Mouse (Mus musculus) urinary bladder, postnatal 4 days (tissue): Measurements from ENCODE around the gene Lrriq4.

Experiments used
- DNase-seq, 2 experiments: peaks; one replicate each; pipeline ENCODE4 v3.0.0; 2021 to 2022; ENCODE audit warnings: low spot score in 2 of 2

The Lrriq4 gene

DNA sequence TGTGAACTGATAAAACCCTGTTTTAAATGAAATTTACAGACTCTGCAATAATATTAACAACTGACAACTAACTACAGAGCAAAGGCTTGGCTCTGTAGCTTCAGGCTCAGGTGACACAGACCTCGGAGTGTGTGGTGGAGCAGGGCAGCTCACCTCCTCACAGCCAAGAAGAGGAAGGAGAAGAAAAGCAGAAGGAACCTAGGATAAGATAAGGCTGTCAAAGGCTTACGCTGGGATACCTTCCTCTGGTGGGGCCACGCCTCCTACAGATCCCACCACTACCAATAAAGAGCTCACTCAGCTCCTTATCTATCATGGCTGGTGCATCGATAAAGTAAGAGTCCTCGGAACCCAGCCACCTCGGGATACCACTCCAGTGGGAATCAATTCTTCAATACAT is 38.9 kb downstream of the Lrriq4 start:
- DNase-seq = no peak

DNA sequence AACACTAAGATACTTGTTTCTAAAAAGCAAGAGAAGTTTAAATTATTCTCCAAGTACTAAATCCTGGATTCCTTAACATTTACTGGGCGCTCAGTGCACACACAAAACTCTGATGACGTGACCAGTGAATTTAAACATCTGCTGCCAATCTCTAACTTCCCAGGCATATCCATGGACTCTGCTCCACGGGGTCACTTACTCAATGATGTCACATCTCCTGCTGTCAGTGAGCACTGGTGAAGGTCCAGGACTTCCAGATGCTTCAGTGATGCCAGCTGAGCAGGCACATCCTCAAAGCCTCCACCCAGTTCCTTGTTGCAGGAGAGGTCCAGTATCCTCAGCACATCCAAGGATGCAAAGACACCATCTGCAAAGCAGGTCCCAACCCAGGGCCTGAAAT is 42.9 kb downstream of the Lrriq4 start:
- no peak for DNase-seq

DNA sequence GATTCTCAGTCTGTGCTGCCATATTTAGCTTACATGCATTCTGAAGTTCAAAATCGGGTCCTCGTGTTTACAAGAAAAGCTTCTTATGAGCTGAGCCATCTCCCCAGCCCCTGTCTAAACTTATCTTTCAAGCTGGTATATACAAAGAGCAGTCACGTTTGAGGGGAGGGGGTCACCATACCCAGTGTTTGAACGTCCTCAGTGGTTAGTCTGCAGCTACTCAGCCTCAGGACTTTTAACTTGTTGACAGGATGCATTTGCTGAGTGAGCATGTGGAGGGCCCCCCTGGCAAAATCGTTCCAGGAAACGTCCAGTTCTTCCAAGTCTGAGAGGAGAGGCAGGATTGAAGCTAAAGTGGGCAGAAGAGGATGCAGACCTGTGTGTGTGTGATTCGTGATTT is 46.7 kb downstream of the Lrriq4 start:
- DNase-seq = no peak

DNA sequence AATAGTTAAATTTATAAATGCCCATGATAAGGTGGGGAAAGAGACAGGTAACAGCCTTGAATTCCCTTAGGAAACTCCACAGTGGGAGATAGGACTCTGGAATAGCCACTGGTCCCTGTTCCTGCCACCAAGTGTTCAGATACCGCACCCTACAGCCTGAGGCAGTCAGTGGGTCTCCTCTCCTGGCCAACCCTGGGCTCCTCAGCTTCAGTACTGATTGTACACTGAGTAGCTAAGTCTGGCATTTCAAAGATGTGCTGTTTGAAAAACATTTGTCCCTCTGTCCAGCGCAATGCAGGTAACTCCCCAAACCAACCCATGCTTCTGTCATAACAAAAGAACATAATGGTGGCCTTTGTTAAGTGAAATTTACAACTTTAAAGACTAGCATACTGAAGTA is 51.4 kb downstream of the Lrriq4 start:
- peak in 1 of 2 experiments; percentile 14 for DNase-seq

DNA sequence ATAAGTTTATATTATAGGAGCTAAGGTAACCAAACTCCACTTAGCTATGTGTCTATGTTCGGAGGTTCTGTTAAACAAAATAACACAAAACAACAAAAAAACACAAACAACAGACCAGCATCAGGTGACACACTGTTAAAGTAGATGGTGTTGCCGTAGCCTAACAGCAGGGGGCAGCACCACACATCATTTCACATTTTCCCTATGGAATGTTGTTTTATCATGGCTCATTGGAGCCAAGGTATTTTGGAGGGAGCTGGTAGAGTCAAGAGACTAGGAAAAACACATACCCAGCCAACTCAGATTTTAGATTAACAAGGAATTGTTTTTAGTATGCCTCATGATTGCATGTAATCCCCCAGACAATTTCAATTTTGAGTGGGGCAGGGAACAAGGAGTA is 52.0 kb downstream of the Lrriq4 start:
- peak; percentile 24 to 65 for DNase-seq

DNA sequence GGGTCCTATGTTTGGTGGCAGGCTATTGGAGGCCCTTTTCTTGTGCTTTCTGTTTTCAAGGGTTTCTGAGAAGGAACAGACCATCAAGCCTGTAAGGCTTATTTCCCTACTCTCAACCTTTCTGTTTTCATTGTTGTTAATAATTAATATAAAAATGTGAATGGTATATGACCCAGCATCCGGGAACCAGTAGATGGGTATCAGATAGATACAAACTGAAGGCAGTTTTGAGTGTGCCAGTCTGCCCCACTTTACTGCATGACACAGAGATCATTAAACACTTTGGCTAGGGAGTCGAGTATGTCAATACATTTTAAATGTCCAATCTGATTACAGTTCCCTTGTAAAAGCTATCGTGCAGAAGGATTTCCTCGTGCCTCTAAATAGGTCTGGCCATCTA is 53.6 kb downstream of the Lrriq4 start:
- no peak for DNase-seq

DNA sequence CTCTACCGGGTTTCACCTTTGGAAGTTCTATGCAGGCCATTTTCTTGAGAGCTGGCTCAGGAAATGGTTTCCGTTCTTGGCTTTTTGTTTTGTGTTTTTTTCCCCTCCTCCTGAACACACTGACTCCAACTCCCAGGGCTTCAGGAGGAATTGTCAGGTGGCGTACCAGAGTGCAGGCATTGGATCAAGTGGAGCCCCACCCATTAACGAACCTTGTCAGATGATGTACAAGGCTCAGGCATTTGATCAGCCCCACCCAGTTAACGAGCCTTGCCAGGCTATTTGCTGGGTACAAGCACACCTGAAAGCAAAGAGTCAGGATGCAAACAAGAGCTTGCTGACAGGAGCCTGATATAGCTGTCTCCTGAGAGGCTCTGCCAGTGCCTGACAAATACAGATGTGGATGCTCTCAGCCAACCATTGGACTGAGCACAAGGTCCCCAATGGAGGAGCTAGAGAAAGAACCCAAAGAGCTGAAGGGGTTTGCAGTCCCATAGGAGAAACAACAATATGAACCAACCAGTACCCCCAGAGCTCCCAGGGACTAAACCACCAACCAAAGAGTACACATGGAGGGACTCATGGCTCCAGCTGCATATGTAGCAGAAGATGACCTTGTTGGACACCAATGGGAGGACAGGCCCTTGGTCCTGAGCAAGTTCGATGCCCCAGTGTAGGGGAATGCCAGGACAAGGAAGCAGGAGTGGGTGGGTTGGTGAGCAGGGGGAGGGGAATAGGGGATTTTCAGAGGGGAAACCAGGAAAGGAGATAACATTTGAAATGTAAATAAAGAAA is 55.6 kb downstream of the Lrriq4 start, which contains the start of gene Lrrc31:
Lrrc31 (minus strand) TSS at position 133 of the 795 bp plus-strand sequence.
- DNase-seq = peak in 1 of 2 experiments; percentile 57

DNA sequence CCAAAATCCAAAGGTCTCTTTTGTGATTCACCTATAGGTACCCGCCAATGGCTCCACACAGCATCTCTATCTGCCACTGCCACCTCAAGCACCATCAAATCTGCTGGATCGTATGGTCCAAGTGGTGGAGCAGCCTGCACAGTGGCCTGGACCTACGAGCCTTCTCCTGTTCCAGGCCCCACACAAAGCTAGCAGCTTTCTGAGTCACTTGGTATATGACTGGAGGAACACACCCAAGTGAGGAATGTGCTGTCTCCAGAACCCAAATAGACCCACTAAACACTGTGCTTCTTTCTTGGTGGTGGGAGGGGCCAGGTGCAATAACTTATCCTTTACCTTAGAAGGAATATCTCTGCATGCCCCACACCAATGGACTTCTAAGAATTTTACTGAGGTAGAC is 61.7 kb downstream of the Lrriq4 start:
- DNase-seq = no peak

DNA sequence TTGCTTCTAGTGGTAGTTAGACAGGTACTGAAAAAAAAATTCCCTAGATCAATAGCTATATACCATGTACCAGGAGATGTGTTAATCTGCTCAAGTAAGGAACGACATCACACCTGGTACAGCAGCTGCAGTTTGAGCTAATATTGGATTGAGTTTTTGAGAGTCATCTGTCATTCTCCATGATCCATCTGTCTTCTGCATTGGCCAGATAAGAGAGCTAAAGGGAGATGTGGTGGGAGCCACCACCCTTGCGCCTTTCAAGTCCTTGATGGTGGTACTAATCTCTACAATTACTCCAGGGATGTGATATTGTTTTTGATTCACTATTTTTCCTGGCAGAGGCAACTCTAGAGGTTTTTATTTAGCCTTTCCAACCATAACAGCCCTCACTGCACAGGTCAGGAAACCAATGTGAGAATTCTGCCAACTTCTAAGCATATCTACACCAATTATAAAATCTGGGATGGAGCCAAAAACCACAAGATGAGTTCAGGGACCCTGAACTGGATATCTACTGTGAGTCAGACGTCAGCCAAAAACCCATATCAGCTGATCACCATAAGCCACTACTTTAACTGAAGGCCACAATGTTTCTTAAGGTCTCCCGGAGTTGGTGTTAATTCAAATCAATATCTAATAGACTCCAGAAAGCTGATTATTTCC is 62.4 kb downstream of the Lrriq4 start:
- DNase-seq = no peak

DNA sequence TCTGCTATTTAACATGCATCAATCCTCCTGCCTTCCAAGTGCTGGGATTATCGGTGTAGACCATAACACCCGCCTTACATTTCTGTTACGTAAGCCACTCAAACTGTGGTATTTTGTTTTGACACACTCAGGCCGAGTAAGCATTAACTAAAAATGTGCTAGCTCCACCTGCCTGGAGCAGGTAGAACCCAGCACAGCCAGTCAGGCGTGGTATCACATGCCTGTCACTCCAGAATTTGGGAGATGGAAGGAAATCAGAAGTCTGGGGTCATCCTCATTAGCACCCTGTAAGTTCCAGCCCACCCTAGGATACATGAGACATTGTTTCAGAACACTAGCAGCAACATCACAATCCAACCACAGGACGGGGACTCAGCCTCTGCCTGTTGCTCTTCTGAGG is 65.9 kb downstream of the Lrriq4 start:
- no peak for DNase-seq

DNA sequence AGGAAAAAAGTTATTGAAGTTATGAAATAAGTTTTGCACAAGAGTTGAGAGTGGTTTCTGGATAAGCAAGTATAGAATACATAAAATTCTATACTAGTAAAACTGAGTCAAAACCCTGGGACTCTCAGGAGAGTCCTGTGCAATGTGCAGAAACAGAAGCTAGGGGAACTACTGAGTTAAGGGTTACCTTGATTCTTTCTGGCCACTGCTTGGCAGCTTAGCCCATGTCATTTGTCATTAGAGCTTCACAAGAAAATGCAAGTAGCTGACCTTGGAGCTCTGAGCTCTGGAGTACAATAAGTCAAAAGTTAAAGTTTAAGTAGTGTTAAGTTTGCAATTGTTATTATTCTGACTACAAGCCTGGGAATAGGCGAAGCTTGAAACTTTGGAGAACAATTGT is 69.0 kb downstream of the Lrriq4 start:
- DNase-seq = no peak

DNA sequence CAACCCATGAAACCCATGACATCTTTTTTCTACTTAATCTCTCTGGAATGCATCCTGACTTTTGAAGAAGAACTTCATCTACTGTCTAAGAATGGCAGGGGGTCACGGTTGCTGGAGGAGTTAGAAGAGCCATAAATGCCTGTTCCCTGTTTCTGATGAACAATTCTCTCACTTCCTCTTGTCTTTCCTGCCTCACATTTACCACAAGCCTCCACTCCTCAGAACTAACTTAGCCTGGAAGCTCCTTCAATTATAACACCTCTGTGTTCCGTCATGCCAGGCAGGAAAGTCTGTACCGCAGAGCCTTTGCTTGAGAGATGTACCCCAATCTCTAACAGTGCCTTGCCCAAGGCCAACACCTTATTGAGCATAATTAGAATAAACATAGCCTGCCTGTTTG is 74.3 kb downstream of the Lrriq4 start:
- no peak for DNase-seq
